Mouse (Mus musculus): ENCODE data around the gene Ttc17.
A peak's percentile ranks its signal among the peaks of the same experiment; 100 is the strongest.

The Ttc17 gene

DNA sequence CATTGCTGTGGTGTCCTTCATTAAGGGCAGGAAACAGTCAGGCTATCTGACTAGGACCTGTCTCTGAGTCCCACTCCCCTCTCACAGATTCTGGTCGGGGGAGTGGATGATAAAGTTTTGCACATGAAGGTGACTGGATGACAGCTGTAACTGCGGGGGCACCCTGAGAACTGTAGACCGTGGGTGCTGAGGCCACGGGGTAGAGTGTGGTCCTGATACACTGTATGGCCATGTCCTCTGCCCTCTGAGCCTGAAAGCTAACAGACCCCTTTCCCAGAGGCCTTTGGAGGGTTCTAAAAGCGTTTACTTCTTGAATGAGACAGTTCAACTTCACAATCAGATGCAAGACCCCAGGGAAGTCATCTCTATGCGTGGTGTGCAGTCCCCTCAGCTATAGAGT, 116.8 kb downstream of the Ttc17 start:
- DNase-seq = no peak

DNA sequence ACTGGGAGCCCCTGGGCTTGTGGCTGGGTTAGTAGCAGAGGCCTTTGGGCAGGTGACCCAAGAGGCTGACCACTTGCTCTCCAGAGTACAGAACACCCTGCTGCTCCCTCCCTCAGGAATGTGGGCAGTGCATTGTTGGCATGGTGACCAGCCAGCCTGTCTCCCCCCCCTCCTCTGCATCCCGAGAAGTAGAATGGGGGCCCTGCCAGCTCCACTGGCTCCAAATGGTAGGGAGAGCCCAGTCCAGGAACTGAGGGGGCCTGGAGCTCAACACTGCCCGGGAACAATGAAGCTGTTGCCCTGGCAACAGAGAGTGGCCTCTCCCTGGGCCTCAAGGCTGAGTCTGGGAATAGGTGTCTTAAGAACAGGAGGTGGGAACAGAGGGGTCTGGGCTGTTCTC, 117.3 kb downstream of the Ttc17 start:
- peak; percentile 82 for DNase-seq

DNA sequence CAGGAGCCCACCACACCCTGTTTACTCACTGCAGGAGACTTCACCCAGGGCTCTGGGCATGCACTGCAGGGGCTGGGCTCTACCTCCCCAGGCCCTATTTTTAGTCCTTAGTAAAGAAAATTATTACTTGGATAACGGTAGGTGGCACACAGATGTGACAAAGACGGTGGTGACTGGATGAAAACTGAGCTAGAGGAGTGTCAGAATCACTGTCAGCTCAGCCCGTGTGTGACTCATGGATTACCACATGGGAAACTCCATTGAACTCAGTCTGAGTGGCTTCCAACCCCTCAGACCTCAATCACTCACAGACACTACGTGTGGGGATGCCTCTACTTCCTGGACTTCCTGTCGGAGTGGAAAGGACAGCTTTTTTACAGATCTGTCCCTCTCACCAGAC, 118.4 kb downstream of the Ttc17 start:
- no peak for DNase-seq

DNA sequence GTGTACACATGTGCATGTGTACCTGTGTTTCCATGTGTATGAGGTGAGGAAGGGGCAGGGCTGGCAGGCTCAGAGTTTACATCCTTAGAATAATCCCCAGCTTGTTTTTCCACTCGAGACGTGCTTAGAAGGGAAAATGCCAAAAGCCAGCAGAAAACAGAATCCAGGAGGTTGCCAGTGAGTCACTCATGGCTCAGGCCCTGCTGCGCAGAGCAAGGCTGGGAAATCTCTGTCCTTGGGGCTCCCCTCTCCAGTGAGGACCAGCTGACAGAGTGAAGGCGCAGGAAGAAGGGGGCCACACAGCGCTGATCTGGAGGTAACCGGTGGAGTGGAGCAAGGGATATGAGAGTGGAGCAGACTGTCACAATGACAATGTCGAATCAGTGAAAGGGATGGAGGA, 119.1 kb downstream of the Ttc17 start:
- no peak for DNase-seq

DNA sequence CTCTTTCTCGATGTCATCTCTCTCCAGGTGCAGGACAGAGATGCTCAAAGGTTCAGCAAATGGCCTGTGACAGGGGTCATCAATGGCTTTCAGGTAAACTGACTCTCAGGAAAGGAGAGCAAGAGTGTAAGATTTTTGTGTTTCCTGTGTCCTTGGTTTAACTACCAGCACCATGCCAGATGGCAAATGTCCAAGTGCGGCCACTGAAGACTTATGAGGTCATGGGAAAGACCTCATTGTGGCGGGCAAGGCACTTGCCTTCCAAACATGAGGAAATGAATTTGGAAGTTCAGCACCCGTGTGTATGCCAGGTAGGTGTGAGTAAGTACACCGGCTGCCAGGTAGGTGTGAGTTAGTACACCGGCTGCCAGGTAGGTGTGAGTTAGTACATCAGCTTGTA, 123.0 kb downstream of the Ttc17 start:
- DNase-seq = no peak

DNA sequence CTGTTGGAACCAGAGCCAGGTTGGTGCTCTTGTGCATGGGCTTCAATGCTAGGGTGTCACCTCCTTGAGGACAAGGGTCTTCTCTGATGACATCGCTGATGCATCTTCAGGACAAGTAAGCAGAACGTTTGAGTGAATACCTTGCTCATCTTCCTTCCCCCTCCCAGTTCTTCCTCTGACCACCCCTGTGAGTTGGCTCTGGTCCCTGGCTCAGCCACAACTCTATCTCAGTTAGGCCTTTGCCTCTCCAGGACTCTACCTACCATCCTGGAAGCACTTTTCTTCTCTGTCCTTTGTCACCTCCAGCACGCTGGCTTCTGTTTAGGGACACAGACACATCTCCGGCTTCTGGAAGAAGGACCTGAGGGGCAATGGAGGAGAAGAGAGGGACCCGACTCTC, 126.9 kb downstream of the Ttc17 start:
- no peak for DNase-seq

DNA sequence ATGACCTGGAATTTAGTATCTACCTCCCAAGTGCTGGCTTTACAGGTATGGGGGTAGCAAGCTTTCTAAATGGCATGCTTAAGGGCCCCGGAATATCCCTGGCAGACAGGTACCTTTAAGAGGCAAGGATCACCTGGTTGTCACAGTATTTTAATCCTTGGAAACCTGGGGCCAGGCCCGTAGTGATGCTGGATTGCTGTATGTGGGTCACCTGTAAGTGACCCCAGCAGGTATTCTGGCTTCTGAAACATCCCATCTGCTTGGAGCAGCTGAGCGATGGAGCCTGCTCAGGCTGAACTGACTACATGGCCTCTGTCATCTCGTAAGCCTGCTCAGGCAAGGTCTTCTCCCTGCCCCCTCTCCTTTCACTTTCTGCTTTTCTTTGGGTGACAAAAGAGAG, 130.4 kb downstream of the Ttc17 start:
- DNase-seq = no peak

DNA sequence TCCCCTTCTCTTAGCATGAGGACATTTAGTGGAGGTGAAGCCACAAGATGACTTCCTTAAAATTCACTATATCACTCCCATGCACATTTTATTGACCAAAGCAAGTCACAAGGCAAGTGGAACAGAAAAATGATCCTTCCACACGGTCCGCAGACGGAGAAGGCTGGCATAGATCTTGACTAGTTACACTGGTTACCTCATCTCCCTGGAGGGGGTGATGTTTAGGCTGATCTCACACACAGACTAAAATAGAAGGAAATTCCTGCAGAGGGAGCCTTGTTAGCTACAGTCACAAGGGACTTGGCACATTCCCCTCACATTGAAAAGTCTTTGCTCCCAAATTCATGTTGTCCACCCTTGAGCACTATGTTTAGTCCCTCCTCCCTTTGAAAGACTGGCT, 130.8 kb downstream of the Ttc17 start:
- DNase-seq = no peak

DNA sequence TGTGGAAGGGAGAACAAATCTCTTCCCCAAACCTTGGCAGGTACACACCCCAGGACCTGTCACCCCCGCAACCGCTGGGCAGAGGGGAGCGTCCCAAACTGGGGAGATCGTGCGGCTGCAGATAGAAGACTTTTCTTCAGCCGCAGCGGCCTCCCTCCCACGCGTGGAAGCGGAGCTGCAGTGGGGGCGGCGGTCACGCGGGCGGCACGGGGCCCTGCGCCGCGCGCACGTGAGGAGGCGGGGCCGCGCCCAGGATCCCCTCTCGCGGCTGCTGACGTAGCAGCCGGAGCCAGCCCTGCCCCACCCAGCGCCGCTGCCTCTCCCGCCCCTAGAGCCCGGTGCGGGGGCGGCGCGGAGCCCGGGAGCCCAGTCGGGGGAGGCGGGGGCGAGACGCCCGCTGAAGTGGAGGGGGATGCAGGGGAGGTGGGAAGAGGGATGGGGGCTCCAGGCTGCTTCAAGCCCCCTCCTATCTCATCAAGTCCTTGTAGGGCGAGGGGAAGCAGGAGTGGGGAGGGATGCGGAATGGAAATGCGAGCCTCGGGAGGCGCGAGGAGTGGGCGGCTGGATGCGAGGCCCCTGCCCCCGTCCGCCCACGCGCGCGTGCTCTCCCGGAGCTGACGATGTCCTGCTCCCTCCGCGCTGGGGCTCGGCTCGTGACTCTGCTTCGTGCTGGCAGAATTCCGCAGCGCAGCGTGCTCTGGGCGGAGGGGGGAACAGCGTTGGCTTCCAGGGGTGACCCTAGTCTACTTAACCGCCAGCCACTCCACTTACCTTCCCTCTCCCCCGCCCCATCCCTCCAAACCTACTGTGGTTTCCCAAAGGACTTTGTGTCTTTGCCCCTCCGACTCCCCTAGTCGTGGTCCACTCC, 133.1 kb downstream of the Ttc17 start:
- peak; percentile 85 for DNase-seq

DNA sequence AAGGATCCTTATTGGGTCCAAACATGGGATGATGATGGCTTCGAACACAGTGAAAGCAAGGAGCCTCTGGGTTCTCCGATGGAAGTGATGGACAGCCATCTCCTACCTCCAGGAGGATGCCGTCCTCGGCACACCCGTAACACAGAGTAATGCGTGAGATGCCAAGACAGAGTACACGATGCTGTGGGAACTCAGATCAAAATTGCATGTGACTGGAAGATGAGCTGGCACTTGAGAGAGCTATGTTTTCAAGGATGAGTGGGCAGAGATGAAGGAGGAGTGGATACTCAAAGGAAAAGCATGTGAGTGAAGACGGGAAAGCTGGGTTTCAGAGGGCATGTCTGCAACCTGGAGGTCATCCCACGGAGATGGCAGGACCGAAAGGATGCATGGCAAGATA, 135.3 kb downstream of the Ttc17 start:
- DNase-seq = no peak

DNA sequence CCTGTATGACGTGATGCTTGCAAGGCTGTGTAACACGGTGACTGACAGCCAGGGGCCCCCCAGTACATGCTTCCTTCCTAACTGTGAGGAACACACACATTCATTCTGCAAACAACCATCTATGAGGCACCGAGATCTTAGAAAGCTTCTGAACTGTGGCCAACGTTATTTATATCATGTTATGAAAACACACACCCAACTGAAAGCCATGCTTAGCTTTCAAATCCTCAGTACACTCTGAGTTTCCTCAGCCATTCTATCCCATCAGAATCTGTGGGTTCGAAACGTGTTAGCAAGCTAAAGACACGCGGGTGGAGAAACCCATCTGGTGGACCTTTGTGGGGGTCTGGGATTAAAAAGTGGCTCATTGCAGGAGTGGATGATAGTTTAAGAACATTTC, 137.7 kb downstream of the Ttc17 start:
- no peak for DNase-seq

DNA sequence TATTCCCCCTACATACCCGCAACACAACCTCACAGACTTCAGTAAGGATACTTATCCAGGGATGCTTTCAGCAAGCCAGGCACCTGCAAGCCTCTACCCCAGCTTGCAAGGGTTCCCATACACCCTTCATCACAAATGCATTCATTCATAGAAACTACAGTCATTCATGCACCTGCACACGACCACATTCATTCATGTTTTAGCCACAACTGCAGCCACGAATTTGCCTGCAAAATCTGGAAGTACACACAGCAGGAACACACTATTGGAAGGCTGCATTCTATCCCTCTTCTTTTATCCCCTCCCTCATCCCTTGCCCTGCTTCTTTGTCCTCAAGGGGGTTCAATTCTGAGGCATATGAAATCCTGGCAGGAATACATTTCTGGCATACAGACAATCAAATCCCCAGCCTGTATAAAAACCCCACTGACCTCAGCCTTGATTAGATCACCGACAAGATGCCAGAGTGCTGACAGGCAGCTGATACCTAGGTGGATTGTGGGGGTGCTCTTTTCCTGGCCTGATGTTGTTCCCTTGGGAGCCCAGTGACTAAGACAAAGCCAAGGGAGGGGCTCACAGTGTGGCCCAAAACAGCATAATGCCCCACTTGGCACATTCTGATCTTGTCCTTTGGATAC, 139.2 kb downstream of the Ttc17 start:
- DNase-seq = no peak

DNA sequence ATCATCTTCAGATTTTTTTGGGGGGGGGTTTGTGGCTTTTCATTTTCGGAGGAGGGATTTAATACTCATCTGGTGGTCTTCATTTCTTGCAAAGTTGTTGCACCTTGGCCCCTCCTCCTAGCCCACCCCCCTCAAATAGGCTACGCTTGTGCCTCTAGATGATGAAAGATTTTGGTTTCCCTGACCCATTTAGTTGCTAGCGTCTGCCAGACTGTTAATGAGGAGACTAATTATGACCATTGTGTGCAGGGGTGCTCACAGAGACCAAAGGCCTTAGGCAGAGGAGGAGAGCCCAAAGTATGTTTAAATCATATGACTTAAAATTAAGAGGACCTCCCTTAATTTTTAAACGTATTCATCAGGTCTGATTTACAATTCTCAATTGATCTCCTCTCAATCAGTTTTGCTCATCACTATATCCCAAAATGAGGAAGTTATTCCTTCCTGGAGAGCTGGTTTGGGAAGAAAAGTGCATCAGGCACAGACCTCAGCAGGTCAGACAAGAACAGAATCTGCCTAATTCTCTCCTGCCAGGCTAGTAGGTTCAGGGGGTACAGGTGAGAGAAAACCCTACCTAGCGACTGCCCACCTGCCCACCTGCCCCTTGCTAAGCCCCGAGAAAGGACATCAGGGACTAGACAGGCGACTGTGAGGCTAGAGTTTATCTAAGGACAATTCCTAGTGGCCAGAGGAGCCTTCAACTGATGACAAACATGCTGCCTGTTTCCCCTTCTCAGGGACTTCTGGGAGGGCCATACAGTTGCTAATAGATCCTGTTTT, 139.9 kb downstream of the Ttc17 start:
- no peak for DNase-seq

DNA sequence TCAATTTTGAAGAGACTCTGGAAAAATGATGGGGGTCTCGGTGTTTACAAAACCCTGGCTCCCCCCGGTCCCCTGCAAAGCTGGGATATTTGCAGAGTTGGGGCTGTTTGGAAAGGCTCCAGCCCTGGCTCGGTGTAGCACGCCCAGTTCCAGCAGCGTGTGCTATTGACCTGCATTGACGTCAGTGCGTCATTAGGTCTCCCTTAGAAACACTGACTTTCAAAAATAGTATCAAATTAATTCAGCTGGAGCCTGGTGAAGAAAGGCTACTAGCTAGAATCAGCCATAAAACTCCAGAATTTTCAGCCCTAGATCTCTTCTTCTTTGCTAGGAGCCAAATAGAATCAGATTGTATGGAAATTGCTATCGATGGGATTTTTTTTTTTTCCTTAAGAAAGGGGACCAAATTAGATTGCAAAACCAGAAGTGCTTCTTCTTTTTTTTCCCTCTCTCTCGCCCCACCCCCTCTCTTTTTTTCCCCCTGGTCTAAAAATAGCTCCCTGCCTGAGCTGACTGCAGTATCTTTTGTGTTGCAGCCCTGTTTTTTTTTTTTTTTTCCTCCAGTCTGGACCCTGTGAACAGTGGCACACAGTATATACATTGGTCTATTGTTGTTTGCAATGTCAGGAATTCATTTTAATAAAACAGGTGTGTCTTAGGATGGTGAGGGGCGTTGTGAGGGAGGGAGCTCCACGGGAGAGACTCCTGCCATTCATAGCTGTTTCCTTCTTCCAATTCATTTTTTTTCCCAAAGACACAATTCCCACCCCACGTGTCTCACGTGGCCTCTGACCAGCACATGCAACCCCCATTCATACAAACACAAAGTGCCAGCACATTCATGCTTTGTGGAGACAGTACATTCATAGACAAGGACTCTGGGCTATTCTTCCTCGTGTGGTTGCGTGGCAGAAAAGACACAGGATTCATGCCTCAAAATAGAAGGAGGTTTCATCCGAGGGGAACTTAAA, 141.0 kb downstream of the Ttc17 start:
- DNase-seq = peak; percentile 72

DNA sequence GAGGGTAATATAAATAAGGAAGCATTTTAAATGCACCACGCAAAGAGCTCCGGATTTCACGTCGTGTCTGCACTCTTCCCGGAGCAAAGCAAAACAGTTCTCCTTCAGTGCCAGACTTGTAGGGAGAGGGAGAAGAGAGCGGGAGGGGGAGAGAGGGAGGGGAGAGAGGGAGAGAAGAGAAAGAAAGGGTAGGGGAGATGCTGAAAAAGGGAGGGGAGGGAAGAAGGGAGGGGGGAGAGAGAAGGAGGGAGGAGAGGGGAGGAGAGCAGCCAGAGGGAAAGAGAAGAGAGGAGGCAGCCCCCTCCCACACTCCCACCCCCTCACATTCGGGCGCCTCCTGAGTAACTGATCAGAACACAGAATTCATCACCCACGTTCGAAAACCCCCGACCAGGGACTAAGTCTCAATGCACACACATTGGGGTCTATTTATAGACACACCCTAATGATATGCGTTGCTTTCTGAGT, 141.8 kb downstream of the Ttc17 start:
- peak; percentile 51 for DNase-seq

DNA sequence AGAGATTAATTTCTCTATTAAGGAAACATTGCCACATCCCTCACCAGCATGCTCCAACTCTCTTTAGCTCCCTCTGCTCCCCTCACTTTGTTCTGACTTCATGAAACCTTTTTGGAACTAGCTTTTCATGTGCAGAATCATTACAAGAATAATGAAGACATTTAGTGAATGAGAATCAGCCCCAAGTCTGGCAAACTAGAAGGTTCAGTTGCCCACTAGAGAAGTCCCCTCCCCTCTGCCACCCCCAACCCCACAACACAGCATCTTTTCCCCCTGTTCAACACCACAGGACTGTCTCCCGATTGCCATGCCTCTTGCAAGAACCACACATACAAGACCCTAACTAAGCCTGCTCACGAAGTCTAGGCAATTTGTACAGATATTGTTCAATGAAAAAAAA, 142.5 kb downstream of the Ttc17 start:
- no peak for DNase-seq

DNA sequence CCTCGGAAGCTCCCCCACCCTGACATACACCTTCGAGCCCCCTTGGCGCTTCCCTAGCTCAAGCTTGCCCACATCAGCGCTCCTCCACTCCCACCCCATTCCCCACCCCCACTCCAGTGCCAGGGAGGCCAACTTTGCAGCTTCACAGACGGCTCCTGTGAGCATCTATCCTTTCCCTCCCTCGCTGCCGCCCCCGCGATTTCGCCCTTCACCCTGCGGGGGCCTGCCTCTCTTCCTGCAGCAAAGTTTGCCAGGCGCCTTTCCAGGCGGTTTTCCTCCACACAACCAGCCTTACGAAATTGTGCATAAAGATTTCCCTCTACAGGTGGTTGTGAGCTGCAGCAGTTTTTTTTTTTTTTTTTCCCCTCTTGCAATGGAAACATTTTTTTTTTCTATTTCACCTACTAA, 143.0 kb downstream of the Ttc17 start:
- DNase-seq = peak; percentile 51

DNA sequence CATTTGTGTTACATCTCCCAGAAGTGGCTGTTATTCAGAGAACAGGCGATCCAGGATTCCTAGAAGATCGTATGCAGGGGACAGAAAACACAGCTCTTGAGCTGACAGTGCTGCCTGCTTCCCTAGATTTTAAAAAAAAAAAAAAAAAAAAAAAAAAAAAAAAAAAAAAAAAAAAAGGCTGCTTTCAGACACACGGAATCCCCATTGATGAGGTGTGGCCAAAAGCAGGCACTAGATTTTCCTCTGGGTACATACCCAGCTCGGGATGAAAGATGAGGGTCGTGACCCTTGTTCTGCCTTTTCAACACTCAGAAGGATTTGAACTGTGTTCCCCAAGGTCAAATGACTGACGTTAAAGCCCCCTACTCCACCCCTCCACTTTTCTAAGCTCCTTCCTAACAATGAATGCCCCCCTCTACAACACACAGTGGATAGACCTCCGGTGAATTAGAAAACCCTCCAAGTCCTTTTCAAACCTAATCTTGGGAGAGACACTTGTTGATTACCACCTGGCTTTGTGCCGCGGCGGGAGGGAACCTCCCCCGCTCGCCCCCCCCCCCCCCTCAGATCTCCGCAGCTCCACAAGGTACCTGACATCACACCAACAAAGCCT, 143.5 kb downstream of the Ttc17 start:
- DNase-seq = peak; percentile 30

DNA sequence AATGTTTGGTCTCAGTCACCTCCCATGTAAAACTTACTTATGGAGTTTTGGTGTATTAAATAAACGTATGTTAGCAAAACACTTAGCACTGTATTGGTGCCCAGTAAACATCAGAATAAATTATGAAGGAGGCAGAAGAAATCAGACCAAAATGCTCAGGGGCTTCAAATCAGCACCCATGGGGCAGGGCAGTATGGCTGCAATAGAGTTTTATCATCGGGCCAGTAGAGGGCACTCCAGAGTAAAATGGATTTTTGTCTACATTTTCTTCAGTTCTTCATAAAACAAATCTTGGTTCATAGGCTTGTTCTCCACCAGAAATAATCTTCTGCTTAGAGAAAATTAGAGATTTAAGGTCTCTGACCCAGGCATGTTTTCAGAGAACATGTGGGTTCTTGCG, 152.4 kb downstream of the Ttc17 start:
- DNase-seq = peak; percentile 50
